Mouse (Mus musculus): ENCODE results near the gene Pkn1.
A peak's percentile ranks its signal among the peaks of the same experiment; 100 is the strongest.

Pkn1 gene

DNA sequence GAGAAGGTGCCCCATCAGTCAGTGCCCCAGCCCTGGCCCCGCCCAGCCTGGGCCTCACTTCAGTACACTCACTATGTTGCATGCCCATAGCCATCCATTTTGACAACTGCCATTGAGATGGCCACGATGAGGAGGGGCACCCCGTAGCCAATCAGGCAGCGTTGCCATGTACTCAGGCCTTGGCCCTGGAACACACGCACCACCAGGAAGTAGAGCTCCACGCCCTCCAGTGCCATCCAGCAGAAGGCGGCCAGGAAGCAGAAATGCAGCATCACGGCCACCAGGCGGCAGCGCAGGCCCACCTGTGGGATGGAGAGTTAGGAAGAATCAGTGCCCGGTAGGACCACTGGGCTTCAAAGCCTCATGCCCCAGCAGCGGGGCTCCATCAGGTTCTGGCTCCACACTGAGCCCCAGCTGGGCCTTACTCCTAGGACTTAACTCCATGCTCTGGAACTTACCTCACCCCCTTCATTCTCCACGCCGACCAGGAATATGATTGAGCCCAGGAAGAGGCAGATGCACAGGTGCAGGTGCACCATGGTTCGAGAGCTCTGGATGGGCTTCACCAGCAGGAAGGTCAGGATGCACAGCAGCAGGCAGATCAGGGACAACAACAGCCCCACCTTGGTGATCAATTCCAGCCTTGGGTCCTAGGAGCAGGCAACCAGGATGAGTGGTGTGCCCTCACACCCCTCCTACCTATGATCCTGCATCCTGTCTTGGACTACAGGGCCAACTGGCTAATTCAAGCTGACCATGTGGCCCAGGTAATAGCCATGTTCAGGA is 25.9 kb upstream of the Pkn1 start:
- peak; percentile 87 to 89 for DNase-seq (ENCODE audit: low spot score in 2 of 2)

DNA sequence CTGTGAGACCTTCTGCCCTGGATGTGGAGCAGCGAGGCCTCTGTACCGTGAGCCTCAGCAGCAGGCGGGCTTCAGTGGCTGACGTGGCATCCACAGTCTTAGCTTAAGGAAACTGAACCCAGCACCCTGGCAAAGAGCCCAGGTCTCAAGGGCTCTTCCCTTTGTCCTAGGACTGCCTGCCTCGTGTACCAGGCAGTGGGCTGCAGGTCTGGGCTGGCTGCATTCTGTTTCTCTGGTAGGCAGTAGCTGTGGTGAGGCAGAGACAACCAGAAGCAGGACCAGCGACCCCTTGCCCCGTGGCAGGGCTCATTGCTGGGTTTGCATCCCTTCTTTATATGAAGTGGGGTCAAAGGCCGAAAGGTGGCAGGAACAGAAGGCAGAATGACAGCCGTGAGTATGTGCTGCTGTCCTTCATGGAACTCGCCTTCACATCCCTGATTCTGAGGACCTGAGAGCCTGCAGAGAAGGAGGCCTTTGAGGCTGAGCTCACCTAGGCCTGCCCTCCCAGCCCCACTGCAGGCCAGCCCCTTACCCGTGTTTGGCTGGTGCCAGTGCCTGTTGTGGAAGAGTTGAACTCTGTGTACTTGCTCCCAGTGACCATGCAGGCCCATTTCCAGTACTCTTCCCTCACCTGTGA is 24.6 kb upstream of the Pkn1 start:
- no peak for DNase-seq (ENCODE audit: low spot score in 2 of 2)

DNA sequence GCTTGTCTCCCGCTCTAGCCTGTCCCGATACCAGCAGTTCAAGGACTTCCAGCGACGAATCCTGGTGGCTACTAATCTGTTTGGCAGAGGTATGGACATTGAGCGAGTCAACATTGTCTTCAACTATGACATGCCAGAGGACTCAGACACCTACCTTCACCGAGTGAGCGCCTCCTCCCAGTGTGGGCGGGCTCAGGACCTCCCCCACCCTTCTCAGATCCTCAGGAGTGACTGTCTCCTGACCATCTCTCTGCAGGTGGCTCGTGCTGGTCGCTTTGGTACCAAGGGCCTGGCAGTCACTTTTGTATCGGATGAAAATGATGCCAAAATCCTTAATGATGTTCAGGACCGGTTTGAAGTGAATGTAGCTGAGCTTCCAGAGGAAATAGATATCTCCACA is 23.7 kb upstream of the Pkn1 start:
- DNase-seq (ENCODE audit: low spot score in 2 of 2): no peak

DNA sequence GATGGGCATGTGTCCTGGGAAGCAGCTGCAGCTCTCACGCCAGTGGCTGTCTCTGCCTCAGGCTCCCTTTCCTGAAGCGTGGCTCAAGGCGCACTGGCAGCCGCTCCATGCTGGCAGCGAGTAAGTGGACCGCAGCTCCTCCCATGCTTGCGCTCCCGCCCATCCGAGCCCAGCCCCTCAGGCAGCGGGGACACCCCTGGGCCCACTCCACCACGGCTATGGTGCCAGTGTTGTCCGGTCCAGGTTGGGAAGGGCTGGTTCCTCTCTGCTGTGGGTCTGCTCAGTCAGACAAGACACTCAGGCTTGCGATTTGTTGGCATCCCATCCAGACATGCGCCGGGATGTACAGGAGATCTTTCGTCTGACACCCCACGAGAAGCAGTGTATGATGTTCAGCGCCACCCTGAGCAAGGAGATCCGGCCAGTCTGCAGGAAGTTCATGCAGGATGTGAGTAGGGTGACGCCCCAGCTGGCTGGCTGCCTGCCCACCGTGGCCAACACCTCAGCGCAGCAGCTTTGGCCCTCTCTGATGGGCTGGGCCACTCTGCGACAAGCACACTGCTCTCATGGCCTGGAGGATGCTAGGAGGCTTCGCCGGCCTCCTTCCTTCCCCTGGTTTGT is 22.5 kb upstream of the Pkn1 start:
- DNase-seq (ENCODE audit: low spot score in 2 of 2): no peak

DNA sequence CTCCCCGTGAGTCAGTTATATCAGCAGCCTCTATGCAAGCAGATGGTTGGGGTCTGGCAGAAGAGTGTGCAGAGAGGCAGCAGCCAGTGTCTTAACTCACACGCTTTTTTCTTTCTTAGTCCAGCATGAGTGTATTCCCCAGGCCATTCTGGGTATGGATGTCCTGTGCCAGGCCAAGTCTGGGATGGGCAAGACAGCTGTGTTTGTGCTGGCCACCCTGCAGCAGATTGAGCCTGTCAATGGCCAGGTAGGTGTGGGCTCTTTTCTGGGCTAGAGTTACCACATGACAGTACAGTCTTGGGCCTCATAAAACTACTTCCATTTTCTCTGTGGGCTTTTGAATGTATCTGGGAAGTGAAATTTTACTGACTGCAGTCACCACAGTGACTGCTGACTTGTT is 20.7 kb upstream of the Pkn1 start:
- DNase-seq (ENCODE audit: low spot score in 2 of 2): no peak

DNA sequence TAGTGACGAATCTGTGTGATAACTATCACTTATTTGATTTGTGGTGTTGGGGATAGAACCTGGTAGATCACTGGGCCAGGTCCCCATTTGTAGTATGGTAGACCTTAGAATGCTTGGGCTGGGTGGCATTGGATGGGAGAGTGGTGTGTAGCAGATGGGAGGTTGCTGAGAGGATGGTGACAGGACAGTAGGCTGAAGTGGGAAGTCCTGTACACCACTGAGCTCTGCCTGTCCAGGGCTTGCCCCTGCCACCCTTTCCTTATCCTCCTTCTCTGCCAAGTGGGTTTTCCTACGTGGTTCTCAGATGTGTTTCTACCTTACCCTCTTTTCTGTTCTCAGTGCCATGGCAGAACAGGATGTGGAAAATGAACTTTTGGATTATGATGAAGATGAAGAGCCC is 20.1 kb upstream of the Pkn1 start:
- DNase-seq (ENCODE audit: low spot score in 2 of 2): no peak

DNA sequence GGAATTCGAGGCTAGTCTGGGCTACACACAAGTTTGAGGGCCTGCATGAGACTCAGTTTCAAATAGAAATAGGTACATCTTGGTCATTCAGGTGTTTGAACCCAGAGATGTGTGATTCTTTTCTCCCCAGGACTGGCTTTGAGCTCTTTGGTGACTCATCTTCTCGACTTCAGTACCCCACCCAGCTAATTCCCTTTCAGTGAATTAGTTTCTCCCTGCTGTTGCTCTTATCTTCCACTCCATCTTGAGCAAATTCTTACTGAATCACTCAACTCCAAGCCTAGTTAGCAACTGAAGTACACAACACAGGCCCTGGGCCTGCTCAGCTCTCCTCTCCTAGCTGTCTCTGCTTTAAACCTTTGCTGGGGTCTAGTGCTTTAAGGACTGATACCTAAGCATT is 17.6 kb upstream of the Pkn1 start:
- no peak for DNase-seq (ENCODE audit: low spot score in 2 of 2)

DNA sequence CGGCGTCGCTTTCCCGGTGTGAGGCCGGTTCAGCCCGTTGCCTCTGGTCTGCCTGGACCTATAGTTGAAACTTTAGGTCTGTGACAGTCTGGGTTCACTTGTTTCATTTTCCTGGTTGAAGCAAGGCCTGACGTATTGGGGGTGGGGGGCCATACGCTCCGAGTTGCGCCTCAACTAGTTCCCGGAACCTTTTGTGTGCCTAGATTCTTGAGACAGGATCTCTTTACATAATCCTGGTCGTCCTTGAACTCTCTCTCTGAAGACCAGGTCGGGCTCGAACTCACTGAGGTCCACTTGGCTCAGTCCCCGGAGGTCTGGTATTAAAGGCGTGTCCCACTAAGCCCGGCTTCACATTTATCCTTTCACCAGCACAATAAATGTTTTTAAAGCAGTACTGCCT is 16.8 kb upstream of the Pkn1 start:
- no peak for DNase-seq (ENCODE audit: low spot score in 2 of 2)

DNA sequence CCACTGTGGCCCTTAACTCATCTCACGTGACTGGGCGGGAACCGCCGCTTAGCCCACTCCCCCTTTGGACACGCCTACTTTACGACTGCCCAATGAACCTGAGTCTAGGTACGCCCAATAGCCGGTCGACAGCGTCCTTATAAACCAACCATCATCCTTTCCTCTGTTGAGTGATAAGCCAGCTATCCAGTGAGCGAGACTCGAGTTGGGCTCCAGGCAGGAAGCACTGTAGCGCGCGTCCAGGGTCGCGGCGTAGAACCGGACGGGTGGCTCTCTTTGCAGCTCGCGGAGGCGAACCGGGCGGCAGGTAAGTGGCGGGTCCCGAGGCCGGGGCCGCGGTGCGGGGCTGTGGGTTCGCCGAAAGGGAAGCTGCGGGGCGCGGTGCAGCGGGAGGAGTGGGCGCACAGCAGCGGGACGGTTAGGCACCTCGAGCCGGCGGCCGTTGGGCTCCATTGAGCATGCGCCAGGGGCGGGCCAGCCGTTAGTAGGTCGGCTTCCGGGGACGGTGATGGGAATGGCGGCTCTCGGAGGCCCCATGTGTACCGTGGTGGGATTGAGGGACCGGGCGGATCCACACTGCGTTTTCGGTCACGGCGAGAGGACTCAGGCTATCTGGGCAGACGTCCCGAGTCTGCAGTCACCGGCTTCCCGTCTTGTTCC is 16.2 kb upstream of the Pkn1 start, which contains the start of gene Ddx39:
Gene Ddx39, plus strand, starts transcription at position 147 of the 660 bp plus-strand sequence.
- DNase-seq (ENCODE audit: low spot score in 2 of 2): peak; percentile 97 to 99

DNA sequence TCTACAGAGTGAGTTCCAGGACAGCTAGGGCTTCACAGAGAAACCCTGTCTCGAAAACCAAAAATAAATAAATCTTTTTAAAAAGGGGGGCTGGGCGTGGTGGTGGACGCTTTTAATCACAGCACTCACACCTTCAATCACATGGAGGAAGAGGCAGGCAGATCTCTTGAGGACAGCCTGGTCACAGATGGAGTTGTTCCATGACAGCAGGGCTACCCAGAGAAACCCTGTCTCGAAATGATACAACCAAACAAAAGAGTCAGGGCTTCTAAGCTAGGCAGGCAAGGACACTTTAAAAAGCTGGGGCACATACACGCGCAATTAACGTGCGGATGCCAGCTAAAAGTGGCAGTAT is 15.7 kb upstream of the Pkn1 start:
- no peak for DNase-seq (ENCODE audit: low spot score in 2 of 2)

DNA sequence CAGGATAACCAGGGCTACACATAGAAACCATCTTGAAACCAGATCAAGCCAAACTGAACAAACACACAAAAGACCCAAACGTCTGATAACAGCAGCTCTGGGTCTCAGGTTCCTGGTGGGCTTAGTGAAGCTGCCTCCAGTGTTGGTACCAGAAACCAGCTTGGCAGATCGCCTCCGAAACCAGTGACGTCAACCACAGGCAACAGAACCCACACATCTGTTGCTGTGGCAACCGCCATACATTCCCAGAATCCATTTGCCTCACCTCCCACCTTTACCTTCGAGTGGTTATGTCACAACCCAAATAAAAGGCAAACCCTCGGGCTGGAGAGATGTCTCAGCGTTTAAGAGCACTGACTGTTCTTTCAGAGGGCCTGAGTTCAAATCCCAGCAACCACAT is 8.6 kb upstream of the Pkn1 start:
- DNase-seq (ENCODE audit: low spot score in 2 of 2): no peak

DNA sequence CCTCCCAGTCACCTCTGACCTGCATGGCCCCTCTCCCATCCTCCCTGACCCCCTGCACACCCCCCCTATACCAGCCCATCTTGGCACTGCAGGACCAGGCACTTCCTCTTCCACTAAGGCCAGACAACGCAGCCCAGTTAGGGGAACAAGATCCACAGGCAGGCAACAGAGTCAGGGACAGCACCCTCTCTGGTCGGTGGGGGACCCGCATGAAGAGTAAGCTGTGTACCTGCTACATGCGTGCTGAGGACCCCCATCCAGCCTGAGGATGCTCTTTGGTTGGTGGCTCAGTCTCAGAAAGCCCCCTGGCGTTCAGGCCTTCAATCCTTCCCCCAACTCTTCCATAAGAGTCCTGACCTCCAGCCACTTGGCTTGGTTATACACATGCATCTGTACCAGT is 7.4 kb upstream of the Pkn1 start:
- DNase-seq (ENCODE audit: low spot score in 2 of 2): no peak

DNA sequence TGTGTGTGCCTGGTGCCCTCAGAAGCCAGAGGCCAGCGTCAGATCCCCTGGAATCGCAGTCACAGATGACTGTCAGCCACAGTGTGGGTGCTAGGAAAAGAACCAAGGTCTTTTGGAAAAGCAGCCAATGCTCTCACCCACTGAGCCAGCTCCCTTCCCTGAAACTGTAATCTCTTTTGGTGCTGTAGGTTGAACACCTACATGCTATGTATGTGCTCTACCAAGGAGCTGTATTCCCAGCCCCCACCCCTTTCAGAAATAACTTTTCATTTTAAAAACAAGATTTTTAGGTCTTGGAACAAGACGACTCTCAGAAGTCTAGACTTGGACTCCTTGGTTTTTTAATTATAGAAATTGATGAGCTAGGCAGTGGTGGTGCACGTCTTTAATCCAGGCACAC is 4.4 kb upstream of the Pkn1 start:
- DNase-seq (ENCODE audit: low spot score in 2 of 2): no peak

DNA sequence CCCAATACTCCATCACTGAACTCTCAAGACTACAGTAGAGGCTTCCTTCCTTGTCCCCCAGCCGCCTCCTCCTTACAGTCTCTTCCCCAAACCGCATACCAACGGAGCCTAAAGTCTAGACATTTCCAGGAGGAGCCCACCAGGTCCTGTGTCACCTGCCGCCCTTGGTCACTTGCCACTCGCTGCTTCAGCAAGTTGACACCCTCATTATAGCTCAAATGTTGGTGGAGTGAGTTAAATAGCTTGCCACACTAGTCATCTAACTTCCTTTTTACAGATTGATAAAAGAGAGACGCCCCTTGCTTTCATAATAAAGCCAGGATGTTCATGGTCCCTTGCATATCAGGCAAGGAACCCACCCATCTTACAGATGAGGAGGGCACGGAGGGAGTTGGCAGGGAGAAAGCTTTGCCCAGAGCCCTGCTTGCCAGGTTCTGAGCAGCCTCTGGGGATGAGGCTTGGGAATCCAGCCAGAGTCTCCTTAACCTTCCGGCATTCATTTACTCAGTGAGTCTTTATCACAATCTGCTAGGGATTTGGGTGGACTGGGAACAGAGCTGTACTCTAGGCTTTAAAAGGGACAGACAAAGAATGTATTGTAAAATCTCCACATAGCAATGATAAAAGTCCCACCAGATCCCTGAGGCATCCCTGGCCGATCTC is 1.6 kb upstream of the Pkn1 start:
- DNase-seq (ENCODE audit: low spot score in 2 of 2): no peak

DNA sequence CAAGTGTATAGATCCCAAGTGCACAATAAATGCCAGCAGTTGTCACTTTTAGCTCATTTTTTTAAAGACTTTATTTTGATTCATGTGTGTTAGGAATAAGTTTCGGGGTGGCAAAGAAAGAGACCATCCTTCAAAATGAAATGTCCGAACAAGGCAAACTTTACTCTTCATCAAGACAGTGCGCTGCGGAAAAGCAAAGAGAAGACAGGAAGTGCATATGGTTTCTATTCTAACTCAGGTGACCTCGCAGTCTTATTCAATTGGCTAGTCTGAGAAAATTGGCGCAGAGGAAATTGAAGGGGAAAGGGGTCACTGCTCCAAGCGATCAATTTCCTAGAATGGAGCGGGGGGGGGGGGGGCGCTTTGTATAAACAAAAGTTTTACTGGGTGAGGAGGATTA is 587 bp upstream of the Pkn1 start:
- DNase-seq (ENCODE audit: low spot score in 2 of 2): no peak

DNA sequence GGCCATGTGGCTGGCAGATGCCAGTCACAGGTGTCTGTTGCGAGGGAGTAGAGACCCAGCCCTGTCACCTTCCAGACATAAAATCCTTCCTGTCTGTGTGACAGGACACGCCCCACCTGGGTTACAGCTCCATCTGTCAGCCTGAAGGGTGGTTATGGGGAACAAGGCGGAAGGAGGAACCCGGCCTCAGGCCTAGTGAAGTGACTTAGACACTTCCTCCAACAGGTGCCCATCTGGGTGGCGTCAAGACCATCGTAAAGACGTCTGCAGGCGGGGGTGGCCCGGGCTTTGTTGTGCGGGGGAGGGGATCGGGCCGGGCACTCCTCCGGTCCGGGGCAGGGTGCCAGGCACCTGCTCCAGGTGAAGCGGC is 703 bp downstream of the Pkn1 start:
- peak; percentile 61 to 74 for DNase-seq (ENCODE audit: low spot score in 2 of 2)

DNA sequence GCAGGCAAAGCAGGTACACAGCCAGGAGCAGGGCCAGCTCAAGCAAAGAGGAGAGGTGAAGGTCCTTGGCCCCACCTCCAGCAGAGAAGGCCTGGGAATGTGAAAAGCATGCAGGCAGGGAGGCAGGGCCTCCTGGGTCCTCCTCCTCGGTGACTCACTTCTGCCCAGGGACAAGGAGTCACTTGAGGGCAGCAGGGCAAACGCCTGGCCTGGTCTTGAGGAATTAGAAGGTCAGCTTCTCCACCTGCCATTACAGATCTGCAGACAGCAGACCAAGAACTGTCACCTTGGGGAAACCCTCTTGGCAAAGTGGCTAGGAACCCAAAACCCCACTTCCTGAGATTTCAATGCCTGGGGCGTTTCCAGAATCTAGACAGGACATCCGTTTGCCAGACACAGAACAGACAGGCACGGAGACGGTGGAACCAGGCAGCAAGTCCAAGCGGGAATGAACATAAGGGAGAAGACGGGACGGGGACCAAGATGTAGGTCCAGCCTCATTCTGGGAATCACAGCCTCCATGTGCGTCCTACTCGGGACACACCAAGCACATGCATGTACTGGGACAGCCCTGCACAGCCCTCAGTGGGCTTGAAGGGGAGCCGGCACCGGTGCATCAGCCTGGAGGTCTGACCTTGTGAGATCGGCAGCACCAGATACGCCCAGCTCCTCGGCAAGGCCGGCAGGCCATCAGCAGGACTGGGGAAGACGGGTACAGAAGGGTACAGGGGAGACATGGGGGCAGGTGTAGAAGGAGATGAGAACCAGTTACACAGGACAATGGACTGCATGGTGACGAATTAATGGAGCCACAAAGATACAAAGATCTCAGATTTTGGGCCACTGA is 1.4 kb downstream of the Pkn1 start:
- DNase-seq (ENCODE audit: low spot score in 2 of 2): no peak

DNA sequence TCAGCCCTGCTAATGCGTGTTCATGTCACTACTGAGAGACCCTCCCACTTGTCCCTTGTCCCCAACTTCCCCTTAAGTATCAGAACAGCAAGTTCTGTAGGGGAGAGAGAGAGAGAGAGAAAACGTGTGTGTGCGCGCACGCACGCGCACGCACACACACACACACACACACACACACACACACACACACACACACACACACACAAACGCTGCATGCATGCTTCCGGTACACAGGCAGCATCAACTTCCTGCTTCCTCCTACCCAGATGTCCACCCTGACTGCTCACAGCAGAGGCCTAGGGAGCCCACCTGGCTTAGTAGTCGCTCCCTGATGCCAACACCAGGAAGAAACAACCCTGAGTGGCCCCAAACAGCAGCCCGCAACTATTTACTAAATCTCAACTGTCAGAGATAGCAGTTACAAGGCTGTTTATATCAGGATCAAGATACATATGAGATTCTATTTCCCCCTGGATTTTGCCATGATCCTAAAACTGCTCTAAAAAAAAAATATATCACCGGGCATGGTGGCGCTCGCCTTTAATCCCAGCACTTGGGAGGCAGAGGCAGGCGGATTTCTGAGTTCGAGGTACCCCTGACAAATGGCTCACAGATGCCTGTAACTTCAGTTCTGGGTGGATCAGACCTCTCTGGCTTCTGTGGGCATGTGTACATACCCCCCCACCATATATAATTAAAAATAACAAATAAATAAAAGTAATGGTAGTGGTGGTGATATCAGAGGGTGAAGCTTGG is 3.5 kb downstream of the Pkn1 start:
- DNase-seq (ENCODE audit: low spot score in 2 of 2): no peak

DNA sequence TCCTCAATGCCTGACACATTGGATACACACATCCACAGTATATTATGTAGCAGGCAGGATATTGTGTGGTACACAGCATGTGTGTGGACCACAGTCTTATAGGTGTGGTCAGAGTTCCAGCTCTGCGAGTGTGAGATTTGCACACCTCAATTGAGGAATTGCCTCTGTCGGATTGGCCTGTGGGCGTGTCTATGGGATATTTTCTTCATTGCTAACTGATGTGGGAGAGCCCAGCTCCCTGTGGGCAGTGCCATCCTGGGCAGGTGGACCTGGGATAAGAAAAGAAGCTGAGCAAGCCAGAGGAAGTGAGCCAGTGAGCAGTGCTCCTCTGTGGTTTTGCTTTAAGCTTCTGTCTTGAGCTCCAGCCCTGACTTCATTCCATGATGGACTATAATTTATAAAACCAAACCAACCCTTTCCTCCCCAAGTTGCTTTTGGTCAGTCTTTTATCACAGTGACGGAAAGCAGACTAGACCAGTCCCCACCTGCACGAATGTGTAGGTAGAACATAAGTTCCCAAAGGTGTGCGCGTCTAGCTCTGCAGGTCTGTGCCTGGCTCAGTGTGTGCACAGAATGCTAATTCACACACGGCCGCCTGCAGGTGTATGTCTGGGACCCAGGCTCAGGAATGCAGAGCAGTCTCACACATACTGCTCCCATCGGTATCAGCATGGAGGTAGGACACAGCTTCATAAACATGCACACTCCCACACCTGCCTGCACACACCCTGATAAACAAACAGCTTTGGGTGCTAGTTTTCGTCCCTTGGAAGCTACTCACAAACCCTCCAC is 4.4 kb downstream of the Pkn1 start:
- DNase-seq (ENCODE audit: low spot score in 2 of 2): no peak
